Mouse (Mus musculus): ENCODE results near the gene Duox1. TPM values are rescaled to one million over a fixed set of nuclear protein-coding genes. Genes with fewer than 3 reads are reported as not detected.

Duox1 gene
- not detected in 4 replicates for total RNA-seq (2023; ENCODE audit: inconsistent age)

GRCm38 (mm10) chr2:122315372-122315771 lies at the start of gene Duox1:
Gene Duox1, plus strand, starts transcription at chr2:122315672.

GRCm38 (mm10) chr2:122298096-122298499 lies 17.4 kb upstream of the Duox1 start, which contains the start of gene Duox2:
Gene Duox2, minus strand, starts transcription at chr2:122298449.

GRCm38 (mm10) chr2:122298596-122299490 lies 16.6 kb upstream of the Duox1 start, which contains the start of gene Duoxa2:
Gene Duoxa2, plus strand, starts transcription at chr2:122298900.

GRCm38 (mm10) chr2:122313536-122313935 lies 1.9 kb upstream of the Duox1 start, which contains the start of gene Duoxa1:
Gene Duoxa1, minus strand, starts transcription at chr2:122313730.

GRCm38 (mm10) chr2:122368995-122369739 lies 53.7 kb downstream of the Duox1 start, which contains the start of gene Shf:
Gene Shf, minus strand, starts transcription at chr2:122369162.

Other genes with a start within 250 kb of the Duox1 start
- 27.8 to 32.9 TPM (median 31.7 TPM) in 4 replicates for gene Spg11, start 197.3 kb upstream of the Duox1 start, total RNA-seq (2023; ENCODE audit: inconsistent age)
- gene B2m, start 168.0 kb upstream of the Duox1 start, total RNA-seq (2023; ENCODE audit: inconsistent age): 1,673 to 1,804 TPM (median 1,715 TPM) in 4 replicates
- 0.61 to 1.5 TPM (median 0.87 TPM) in 4 replicates for gene Trim69, start 155.0 kb upstream of the Duox1 start, total RNA-seq (2023; ENCODE audit: inconsistent age)
- gene Patl2, start 129.5 kb upstream of the Duox1 start, total RNA-seq (2023; ENCODE audit: inconsistent age): not detected in 4 replicates
- gene Terb2, start 129.4 kb upstream of the Duox1 start, total RNA-seq (2023; ENCODE audit: inconsistent age): not detected in 4 replicates
- gene Sord, start 80.9 kb upstream of the Duox1 start, total RNA-seq (2023; ENCODE audit: inconsistent age): 5.5 to 8.5 TPM (median 6.1 TPM) in 4 replicates
- gene Duox2, start 17.2 kb upstream of the Duox1 start, total RNA-seq (2023; ENCODE audit: inconsistent age): not detected in 4 replicates
- gene Duoxa2, start 16.8 kb upstream of the Duox1 start, total RNA-seq (2023; ENCODE audit: inconsistent age): not detected in 4 replicates
- gene Duoxa1, start 1.9 kb upstream of the Duox1 start, total RNA-seq (2023; ENCODE audit: inconsistent age): not detected in 4 replicates
- 4.1 to 5.4 TPM (median 4.3 TPM) in 4 replicates for gene Shf, start 53.5 kb downstream of the Duox1 start, total RNA-seq (2023; ENCODE audit: inconsistent age)
- gene Slc28a2, start 110.8 kb downstream of the Duox1 start, total RNA-seq (2023; ENCODE audit: inconsistent age): 112 to 139 TPM (median 116 TPM) in 4 replicates
- gene Gm14085, start 169.3 kb downstream of the Duox1 start, total RNA-seq (2023; ENCODE audit: inconsistent age): 1.9 to 3.2 TPM (median 2.8 TPM) in 4 replicates